Mouse (Mus musculus): Measurements from ENCODE around the gene Tuft1.
"Not testable (repeated sequence)": the region's sequence is repeated elsewhere in the genome, so short reads cannot be mapped to it uniquely, and the experiment has no call there.

Gene Tuft1

GRCm38 (mm10) chr3:94658740-94659095 is at the start of gene Tuft1:
Gene Tuft1 (minus strand): TSS chr3:94658872.
- DNase-seq = peak; percentile 42

- DNase-seq = peak; percentile 9
These were observed 44.7 kb upstream of the Tuft1 start for GRCm38 (mm10) chr3:94703364-94703763.

GRCm38 (mm10) chr3:94702856-94703255 is 44.2 kb upstream of the Tuft1 start:
- DNase-seq = no peak

- DNase-seq = not testable (repeated sequence)
These were observed 43.6 kb upstream of the Tuft1 start for GRCm38 (mm10) chr3:94702163-94702810.

- DNase-seq = not testable (repeated sequence)
These were observed 37.6 kb upstream of the Tuft1 start for GRCm38 (mm10) chr3:94696257-94696656.

- DNase-seq = not testable (repeated sequence)
These were observed 36.9 kb upstream of the Tuft1 start for GRCm38 (mm10) chr3:94695591-94695990.

- not testable (repeated sequence) for DNase-seq
These were observed 35.2 kb upstream of the Tuft1 start for GRCm38 (mm10) chr3:94693874-94694273.

GRCm38 (mm10) chr3:94693329-94693825 is 34.7 kb upstream of the Tuft1 start, which contains the start of gene Selenbp2:
Gene Selenbp2 (plus strand): TSS chr3:94693556.
- no peak for DNase-seq

GRCm38 (mm10) chr3:94691694-94692093 is 33.0 kb upstream of the Tuft1 start:
- DNase-seq = not testable (repeated sequence)

- no peak for DNase-seq
These were observed 32.1 kb upstream of the Tuft1 start for GRCm38 (mm10) chr3:94690616-94691247.

GRCm38 (mm10) chr3:94690162-94690561 is 31.5 kb upstream of the Tuft1 start:
- not testable (repeated sequence) for DNase-seq

GRCm38 (mm10) chr3:94689195-94689594 is 30.5 kb upstream of the Tuft1 start:
- not testable (repeated sequence) for DNase-seq

GRCm38 (mm10) chr3:94688698-94689097 is 30.0 kb upstream of the Tuft1 start:
- DNase-seq = not testable (repeated sequence)

- not testable (repeated sequence) for DNase-seq
These were observed 27.5 kb upstream of the Tuft1 start for GRCm38 (mm10) chr3:94685989-94686772.

GRCm38 (mm10) chr3:94683646-94684045 is 25.0 kb upstream of the Tuft1 start:
- no peak for DNase-seq

GRCm38 (mm10) chr3:94680783-94681182 is 22.1 kb upstream of the Tuft1 start:
- DNase-seq = no peak

GRCm38 (mm10) chr3:94680032-94680431 is 21.4 kb upstream of the Tuft1 start:
- not testable (repeated sequence) for DNase-seq

GRCm38 (mm10) chr3:94679351-94679841 is 20.7 kb upstream of the Tuft1 start:
- no peak for DNase-seq

- DNase-seq = not testable (repeated sequence)
These were observed 16.4 kb upstream of the Tuft1 start for GRCm38 (mm10) chr3:94675101-94675500.

- DNase-seq = not testable (repeated sequence)
These were observed 7.2 kb upstream of the Tuft1 start for GRCm38 (mm10) chr3:94665896-94666295.

- not testable (repeated sequence) for DNase-seq
These were observed 6.6 kb upstream of the Tuft1 start for GRCm38 (mm10) chr3:94665060-94665802.

GRCm38 (mm10) chr3:94660841-94661240 is 2.2 kb upstream of the Tuft1 start:
- DNase-seq = not testable (repeated sequence)

All from right cerebral cortex, postnatal 4 days (tissue).